Mouse (Mus musculus) heart, adult 8-10 months (tissue): ENCODE results near the gene Cenpt. TPM values are rescaled to one million over a fixed set of nuclear protein-coding genes. Genes with fewer than 3 reads are reported as not detected.
"Not testable (repeated sequence)": the region's sequence is repeated elsewhere in the genome, so short reads cannot be mapped to it uniquely, and the experiment has no call there.

Source experiments
- DNase-seq: peaks from one replicate; pipeline ENCODE4 v3.0.0; 2022; ENCODE audit warnings: low spot score
- total RNA-seq, 4 experiments: library from RNA; stranded (reverse); gene quantifications; 2 replicates each; pipeline ENCODE4 v1.2.4; 2022

Gene Cenpt
- total RNA-seq, 4 experiments from 2014 or later, result 2.0 to 2.6 (median 2.5) TPM

- DNase-seq, result peak; percentile 91
Measured at GRCm38 (mm10) chr8:105854715-105855216, 1.7 kb upstream of the Cenpt start, which contains the start of gene Thap11. TSS of gene Thap11 (plus strand) at chr8:105855132.

DNA sequence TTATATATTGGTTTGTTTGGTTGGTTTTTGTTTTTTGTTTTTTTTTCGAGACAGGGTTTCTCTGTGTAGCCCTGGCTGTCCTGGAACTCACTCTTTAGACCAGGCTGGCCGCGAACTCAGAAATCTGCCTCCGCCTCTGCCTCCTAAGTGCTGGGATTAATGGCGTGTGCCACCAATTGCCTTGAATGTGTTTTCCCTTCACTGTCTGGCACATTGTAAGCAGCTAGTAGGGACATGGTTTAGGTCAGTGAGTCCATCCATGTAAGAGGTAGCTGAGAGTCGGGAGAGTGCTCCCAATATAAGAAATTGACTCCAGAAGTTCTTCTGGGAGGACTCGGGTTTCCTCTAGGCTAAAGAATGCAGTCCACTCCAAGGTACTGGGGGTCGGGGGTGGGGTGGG, 1.2 kb upstream of the Cenpt start:
- DNase-seq, result no peak

GRCm38 (mm10) chr8:105852146-105852729, 840 bp downstream of the Cenpt start:
- DNase-seq, result no peak

DNA sequence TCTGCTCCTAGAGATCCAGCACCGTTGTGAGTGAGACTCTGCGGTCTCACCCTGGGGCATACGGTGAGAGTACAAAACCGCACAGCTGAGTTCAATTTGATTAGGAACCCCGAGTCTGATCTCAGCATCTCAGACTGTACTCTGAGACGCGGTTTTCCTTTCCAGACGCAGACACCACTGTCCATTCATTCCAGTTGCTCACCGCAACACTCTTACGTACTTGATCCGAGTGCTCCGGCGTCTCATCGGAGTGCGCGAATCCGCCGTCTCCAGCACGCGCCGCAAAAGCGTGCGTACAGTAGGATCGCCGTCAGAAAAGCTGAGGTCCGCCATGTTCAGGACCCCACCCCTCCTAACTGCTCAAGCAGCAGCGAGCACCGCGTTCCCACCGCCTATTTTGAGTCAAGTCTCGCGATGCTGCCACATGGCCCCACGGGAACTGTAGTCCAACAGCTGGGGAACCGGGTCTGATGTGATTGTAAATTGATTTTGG, 1.4 kb downstream of the Cenpt start:
- DNase-seq, result peak; percentile 91

DNA sequence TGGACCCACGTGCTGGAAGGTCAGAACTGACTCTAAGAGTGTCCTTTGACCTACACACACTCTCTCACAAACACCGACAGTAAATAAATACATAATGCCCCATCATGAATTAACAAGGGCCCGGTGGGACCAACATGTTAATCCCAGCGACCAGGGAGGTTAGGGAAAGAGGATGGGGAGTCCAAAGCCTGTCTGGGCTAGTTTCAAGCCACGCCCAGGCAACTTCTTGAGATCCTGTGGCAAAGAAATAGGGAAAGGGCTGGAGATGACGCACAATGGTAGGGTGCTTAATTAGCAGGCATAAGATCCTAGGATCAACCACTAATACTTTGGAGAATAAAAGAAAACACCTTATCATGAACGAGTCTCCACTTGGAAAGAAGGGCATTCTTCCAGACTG, 2.5 kb downstream of the Cenpt start:
- no peak for DNase-seq

GRCm38 (mm10) chr8:105850014-105850413, 3.1 kb downstream of the Cenpt start:
- no peak for DNase-seq

DNA sequence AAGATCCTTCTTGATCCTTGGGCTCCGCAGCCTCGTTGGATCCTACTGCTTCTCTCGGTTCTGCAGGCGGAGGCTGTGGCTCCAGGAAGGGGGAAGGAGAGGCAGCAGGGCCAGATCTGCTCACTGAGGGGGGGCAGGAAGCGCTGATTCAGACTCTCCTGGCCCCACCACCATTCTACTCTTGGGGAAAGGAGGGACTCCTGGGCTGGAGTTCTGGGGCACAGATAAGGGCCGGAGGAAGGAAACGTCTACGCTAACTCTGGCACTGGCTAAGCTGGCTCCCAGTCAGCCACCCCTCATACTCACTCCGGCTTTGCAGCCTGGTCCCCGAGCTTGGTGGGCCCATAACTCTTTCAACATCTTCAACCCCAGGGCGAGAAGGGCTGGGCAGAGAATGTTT, 6.4 kb downstream of the Cenpt start:
- DNase-seq, result no peak

DNA sequence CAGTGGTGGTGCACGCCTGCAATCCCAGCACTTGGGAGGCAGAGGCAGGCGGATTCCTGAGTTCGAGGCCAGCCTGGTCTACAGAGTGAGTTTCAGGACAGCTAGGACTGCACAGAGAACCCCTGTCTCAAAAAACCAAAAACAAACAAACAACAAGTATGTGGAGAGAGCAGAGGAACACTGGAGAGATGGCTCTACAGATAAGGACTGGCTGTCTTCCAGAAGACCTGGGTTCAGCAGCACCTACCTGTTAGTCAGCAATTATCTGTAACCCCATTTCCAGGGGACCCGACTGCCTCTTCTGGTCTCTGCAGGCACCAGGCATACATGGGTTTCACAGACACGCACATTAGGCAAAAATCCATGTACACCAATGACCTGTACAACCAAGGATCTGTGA, 13.9 kb downstream of the Cenpt start:
- no peak for DNase-seq

GRCm38 (mm10) chr8:105836991-105837390, 16.1 kb downstream of the Cenpt start:
- DNase-seq, result no peak

DNA sequence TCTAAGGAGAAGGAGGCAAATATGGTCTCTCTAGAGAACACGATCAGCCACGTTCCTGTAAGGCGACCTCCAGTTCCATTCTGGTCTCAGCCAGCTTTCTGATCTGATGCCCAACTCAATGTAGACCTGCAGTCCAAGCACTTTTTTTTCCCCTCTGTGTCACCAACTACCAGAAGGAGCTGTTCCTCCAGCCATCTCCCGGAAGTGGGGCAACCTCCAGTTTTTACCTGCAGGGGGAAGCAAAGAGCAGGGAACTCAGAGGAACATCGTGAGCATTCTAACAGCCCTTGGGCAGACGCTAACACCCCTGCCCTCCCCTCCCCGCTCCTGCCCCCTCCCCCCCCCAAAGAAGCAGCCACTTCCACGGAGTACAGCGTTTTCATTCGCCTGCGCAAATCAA, 17.8 kb downstream of the Cenpt start:
- DNase-seq, result peak; percentile 78

DNA sequence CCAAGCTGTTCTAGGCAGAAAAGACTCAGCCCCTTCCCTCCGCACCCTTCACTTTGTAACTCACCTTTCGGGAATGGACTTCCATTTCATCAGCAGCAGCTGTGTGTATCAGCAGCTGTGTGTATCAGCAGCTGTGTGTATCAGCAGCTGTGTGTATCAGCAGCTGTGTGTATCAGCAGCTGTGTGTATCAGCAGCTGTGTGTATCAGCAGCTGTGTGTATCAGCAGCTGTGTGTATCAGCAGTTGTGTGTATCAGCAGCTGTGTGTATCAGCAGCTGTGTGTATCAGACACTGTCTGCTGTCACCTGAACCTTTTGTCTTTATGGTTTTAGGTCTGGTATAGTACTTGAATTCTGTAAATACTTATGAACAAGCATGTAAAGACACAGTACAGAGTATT, 19.3 kb downstream of the Cenpt start:
- not testable (repeated sequence) for DNase-seq

GRCm38 (mm10) chr8:105826861-105827848, 25.9 kb downstream of the Cenpt start, which contains the start of the genes Ranbp10 and Tsnaxip1:
TSS of gene Ranbp10 (minus strand) at chr8:105827350.
TSS of gene Tsnaxip1 (plus strand) at chr8:105827731.
- DNase-seq, result peak; percentile 99

DNA sequence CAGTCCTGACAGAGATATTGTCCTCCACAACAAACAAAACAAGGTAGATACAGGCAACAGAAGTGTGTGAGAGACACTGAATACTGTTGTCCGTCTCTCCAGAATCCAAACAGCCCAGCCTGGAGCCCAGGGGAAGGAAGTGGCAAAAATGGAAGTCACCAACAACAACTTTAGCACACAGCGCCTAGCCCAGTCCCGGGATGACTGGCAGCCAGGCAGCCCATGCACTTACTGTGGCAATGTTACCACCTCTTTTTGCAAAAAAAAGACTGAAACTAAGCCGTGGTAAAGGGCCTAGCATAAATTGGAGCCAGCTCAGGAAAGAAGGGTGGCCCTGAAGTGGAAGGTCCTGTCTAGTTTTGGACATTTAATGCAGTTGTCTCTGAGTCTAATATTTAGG, 26.7 kb downstream of the Cenpt start:
- DNase-seq, result no peak

DNA sequence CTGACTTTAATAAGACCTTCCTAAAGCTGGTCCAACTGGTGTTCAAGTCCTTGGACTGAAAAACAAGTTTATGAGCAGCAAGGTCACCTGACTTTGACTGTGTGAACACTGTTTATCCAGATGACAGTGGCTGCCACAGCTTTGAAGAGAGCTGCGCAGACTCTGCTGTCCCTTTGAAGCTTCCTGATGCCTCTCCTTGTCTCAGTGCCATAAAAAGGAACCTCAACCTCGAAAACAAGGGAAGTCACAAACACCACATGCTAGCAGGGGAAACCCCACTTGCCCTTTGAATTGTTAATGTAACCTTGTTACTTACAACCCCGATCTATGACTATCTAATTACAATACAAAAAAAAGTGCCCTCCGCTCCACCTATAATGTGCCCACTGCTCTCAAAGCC, 27.6 kb downstream of the Cenpt start:
- DNase-seq, result no peak

GRCm38 (mm10) chr8:105820925-105821324, 32.2 kb downstream of the Cenpt start:
- DNase-seq, result peak; percentile 49

DNA sequence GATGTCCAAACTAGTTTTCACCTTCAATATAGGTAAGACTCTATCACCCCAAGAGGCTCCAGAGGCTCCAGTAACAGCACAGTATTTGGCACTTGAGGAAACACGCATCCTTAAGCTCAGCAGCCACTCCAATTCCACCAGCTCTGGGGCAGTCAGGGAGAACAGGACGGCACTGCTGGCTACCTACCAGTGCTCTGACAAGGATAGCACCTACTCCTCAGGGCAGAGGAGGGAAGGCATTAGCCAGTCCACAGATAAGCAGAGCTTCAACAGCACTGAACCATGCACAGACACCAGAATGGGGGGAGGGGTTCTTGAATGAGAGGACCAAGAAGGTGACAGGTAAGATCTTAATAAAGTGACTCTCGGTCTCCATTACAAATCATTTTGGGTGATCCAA, 33.4 kb downstream of the Cenpt start:
- no peak for DNase-seq

DNA sequence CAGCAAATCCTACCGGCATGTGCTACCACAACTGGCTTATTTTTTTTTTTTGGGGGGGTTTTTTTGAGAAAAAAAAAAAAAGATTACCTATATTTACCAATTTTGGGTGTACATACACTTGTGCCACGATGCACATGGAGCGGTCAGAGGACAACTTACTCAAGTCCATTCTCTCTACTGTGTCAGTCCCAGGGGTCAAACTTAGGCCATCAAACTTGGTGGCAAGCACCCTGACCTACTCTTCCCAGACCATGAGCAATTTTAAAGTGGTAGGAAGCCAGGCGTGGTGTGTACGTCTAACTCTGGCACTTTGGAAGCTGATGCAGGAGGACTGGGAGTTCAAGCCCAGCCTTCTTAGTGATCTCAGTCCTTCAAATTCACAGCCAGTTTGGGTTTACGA, 39.8 kb downstream of the Cenpt start:
- DNase-seq, result no peak

DNA sequence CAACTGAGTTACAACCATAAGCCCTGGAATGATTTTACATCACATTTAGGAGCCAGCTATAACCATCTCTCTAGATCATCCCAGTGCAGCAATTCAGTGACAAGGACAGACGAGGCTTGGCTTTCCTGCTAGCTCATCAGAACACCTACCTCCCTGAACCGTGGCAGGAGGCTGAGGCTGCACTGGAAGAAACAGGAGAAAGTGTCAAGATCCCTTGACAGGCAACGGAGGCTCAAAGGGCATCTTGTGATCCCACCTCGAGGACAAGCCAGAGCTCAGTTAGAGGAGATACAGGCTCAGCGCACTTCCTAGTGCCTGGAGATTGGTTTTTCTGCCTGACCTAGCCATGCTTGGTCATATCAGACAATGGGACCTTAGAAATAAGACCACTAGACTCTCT, 40.6 kb downstream of the Cenpt start:
- DNase-seq, result no peak

- DNase-seq, result no peak
Measured at GRCm38 (mm10) chr8:105811543-105811942, 41.5 kb downstream of the Cenpt start.

- DNase-seq, result no peak
Measured at GRCm38 (mm10) chr8:105811061-105811460, 42.0 kb downstream of the Cenpt start.

DNA sequence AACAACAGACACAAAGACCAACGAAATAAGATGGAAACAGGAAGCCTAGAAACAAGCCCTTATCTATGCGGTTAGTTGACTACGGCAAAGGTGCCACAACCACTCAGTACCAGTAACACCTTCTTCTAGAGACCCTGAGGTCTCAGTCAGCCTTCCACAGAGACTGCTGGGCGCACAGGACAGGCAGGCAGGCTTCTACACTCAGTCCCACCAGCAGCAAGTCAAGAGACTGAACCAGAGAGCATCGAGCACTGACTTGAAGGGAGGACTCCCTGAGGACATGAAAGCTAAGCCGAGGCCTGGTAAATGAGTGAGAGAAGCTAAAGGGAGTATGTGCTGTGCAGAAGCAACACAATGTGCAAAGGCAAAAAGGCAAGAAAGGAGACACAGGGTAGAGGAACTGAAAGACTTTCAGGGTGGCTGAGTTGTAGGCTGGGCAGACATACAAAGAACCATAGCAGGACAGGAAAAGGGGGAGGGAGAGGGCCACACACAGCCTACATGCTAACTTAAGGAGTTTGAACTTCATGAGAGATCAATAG, 42.8 kb downstream of the Cenpt start:
- no peak for DNase-seq

GRCm38 (mm10) chr8:105808480-105808879, 44.6 kb downstream of the Cenpt start:
- DNase-seq, result no peak
